19 mouse cellular contexts compared by ENCODE assay signal in the genomic region with DNA sequence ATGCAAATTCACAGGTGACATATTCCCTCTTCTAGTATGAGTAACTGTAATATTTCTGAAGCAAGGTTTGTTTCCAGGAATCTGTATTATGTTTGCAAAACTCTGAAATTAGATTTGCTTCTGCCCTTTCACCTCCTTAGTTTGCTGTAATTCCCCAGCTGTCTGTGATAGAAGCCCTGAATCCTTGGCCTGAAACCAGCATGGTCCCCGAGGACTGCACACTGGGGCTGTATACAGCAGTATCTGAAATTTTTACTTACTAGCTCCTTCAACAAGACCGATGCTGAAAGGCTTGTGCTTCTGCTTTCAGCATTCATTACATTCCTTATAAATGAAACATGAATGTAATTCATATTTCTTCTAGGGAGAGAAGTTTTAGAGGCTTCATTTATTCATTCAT.
DNase-seq lines count a peak whose midpoint lies in the region; ATAC-seq lines count a peak whose summit lies in the region.
"Had no signal": no experiment of that assay in that cellular context is flagged by ENCODE, and none has a peak within 500 bp of the region (broad histone marks: within the 10 kb centered on the region; RNA-seq: fewer than 3 reads in every experiment).

No protein-coding gene starts in this region.

- DNase-seq in embryonic facial prominence, embryonic 14.5 days (ENCODE audit: low spot score): peak; percentile 39
- no peak for DNase-seq in embryonic facial prominence, embryonic 10.5 days (ENCODE audit: low spot score)
- DNase-seq in heart, postnatal 14 days: peak; percentile 33 to 49
- DNase-seq in heart, embryonic 10.5 days (ENCODE audit: low spot score): no peak
- DNase-seq in left cerebral cortex, postnatal 4 days: peak; percentile 15
- DNase-seq in left cerebral cortex, postnatal 25 days (ENCODE audit: low spot score in 2 of 2): no peak
- peak; percentile 64 for DNase-seq in heart, postnatal 4 days
- DNase-seq: cerebellum, adult 18-20 months; cerebellum, postnatal 36 days; gastrocnemius, adult 2 months; liver; right cerebral cortex, postnatal 25 days; thymus, adult 18-20 months; thymus, postnatal 4 days had no signal

- no peaks in the 10 kb centered on the region for H3K27me3 ChIP-seq in embryonic facial prominence, embryonic 14.5 days (replicated peaks; ENCODE audit: control insufficient read depth, insufficient read depth, low read length)
- no peaks in the 10 kb centered on the region for H3K27me3 ChIP-seq in embryonic facial prominence, embryonic 10.5 days (replicated peaks; ENCODE audit: low read depth, poor library complexity, severe bottlenecking)
- H3K27me3 ChIP-seq in heart, embryonic 10.5 days (ENCODE audit: insufficient read depth, poor library complexity, severe bottlenecking): no peaks in the 10 kb centered on the region
- H3K27me3 ChIP-seq: CH12.LX; hindbrain, embryonic 13.5 days; midbrain, embryonic 15.5 days; neural tube, embryonic 15.5 days had no signal

- H3K36me3 ChIP-seq in embryonic facial prominence, embryonic 14.5 days (ENCODE audit: control insufficient read depth, insufficient read depth, low read length): no peaks in the 10 kb centered on the region
- no peaks in the 10 kb centered on the region for H3K36me3 ChIP-seq in embryonic facial prominence, embryonic 10.5 days (replicated peaks)
- no peaks in the 10 kb centered on the region for H3K36me3 ChIP-seq in heart, embryonic 10.5 days
- H3K36me3 ChIP-seq: hindbrain, embryonic 13.5 days; midbrain, embryonic 15.5 days; neural tube, embryonic 15.5 days had no signal

- 43% methylated on average over 2 of the region's 2 CpGs for WGBS in embryonic facial prominence, embryonic 14.5 days
- 81% methylated on average over 2 of the region's 2 CpGs for WGBS in embryonic facial prominence, embryonic 10.5 days
- 71% methylated on average over 2 of the region's 2 CpGs for WGBS in heart, embryonic 10.5 days

- intact Hi-C loops in heart, postnatal 14 days (cut with DNase I): no loop called here
- intact Hi-C loops in left cerebral cortex, postnatal 4 days (cut with DNase I): no loop called here
- intact Hi-C loops in left cerebral cortex, postnatal 25 days (cut with DNase I): no loop called here

- no peaks in the 10 kb centered on the region for H3K9me3 ChIP-seq in embryonic facial prominence, embryonic 14.5 days (ENCODE audit: control insufficient read depth, low read length)
- no peaks in the 10 kb centered on the region for H3K9me3 ChIP-seq in embryonic facial prominence, embryonic 10.5 days
- no peaks in the 10 kb centered on the region for H3K9me3 ChIP-seq in heart, embryonic 10.5 days
- H3K9me3 ChIP-seq: hindbrain, embryonic 13.5 days; midbrain, embryonic 15.5 days; neural tube, embryonic 15.5 days had no signal

- H3K4me1 ChIP-seq in embryonic facial prominence, embryonic 14.5 days (ENCODE audit: control insufficient read depth, insufficient read depth, low read length): no peaks in the 10 kb centered on the region
- H3K4me1 ChIP-seq in embryonic facial prominence, embryonic 10.5 days: no peaks in the 10 kb centered on the region
- H3K4me1 ChIP-seq in heart, embryonic 10.5 days: no peaks in the 10 kb centered on the region
- H3K4me1 ChIP-seq: midbrain, embryonic 15.5 days had no signal

- H3K27ac ChIP-seq in embryonic facial prominence, embryonic 14.5 days (replicated peaks; ENCODE audit: low read depth, low read length): no peak overlapping the region
- no peak overlapping the region for H3K27ac ChIP-seq in embryonic facial prominence, embryonic 10.5 days (replicated peaks)
- no peak overlapping the region for H3K27ac ChIP-seq in heart, embryonic 10.5 days
- H3K27ac ChIP-seq: gastrocnemius, adult 2 months; hindbrain, embryonic 13.5 days; midbrain, embryonic 15.5 days; neural tube, embryonic 15.5 days had no signal

- no peak for ATAC-seq in embryonic facial prominence, embryonic 14.5 days (ENCODE audit: low read depth)
- ATAC-seq: lung, postnatal 0 days; midbrain, embryonic 15.5 days had no signal

- no peak overlapping the region for H3K4me3 ChIP-seq in embryonic facial prominence, embryonic 14.5 days (ENCODE audit: low read depth, low read length)
- H3K4me3 ChIP-seq in embryonic facial prominence, embryonic 10.5 days: no peak overlapping the region
- no peak overlapping the region for H3K4me3 ChIP-seq in heart, embryonic 10.5 days
- H3K4me3 ChIP-seq: gastrocnemius, adult 2 months; hindbrain, embryonic 13.5 days; midbrain, embryonic 15.5 days; neural tube, embryonic 15.5 days had no signal

- H3K4me2 ChIP-seq in embryonic facial prominence, embryonic 14.5 days (ENCODE audit: low read depth, low read length): no peak overlapping the region
- H3K4me2 ChIP-seq: hindbrain, embryonic 13.5 days; midbrain, embryonic 15.5 days; neural tube, embryonic 15.5 days had no signal

- H3K9ac ChIP-seq in embryonic facial prominence, embryonic 14.5 days (ENCODE audit: low read depth, low read length): no peak overlapping the region
- H3K9ac ChIP-seq: hindbrain, embryonic 13.5 days; midbrain, embryonic 15.5 days; neural tube, embryonic 15.5 days had no signal

Comparison
In these comparisons a context has a peak if more than half of its experiments do, and no peak if none do; other contexts are left out.
1. DNase-seq: peak in embryonic facial prominence, embryonic 14.5 days (single experiment), heart, postnatal 14 days (2 of 2), left cerebral cortex, postnatal 4 days (single experiment) and heart, postnatal 4 days (single experiment); none in embryonic facial prominence, embryonic 10.5 days (single experiment), heart, embryonic 10.5 days (single experiment) and left cerebral cortex, postnatal 25 days (0 of 2).